Comparison of ENCODE assay signal across 23 mouse cellular contexts in genomic region chr5:97087746-97088145, GRCm38 (mm10). TPM values are rescaled to one million over a fixed set of nuclear protein-coding genes. Genes with fewer than 3 reads are reported as not detected.
DNase-seq lines count a peak whose midpoint lies in the region; ATAC-seq and TF ChIP-seq lines count a peak whose summit lies in the region.
"Had no signal": no experiment of that assay in that cellular context is flagged by ENCODE, and none has a peak within 500 bp of the region (broad histone marks: within the 10 kb centered on the region; RNA-seq: fewer than 3 reads in every experiment).

No protein-coding gene starts in this region.

- no peak for TF ChIP-seq CTCF in heart, postnatal 0 days (IDR thresholded peaks at IDR 0.05; ENCODE audit: low read depth)
- no peak for TF ChIP-seq CTCF in intestine, postnatal 0 days (IDR thresholded peaks at IDR 0.05; ENCODE audit: low read depth)

- H3K9me3 ChIP-seq in heart, embryonic 12.5 days (replicated peaks) = no peaks in the 10 kb centered on the region
- no peaks in the 10 kb centered on the region for H3K9me3 ChIP-seq in heart, embryonic 11.5 days (replicated peaks; ENCODE audit: control insufficient read depth, low read length)
- H3K9me3 ChIP-seq in heart, postnatal 0 days (replicated peaks; ENCODE audit: control insufficient read depth, low read length) = no peaks in the 10 kb centered on the region
- no peaks in the 10 kb centered on the region for H3K9me3 ChIP-seq in heart, embryonic 10.5 days
- no peaks in the 10 kb centered on the region for H3K9me3 ChIP-seq in ES-E14 (ENCODE audit: control insufficient read depth, insufficient read depth, low read depth, low read length)
- H3K9me3 ChIP-seq in intestine, postnatal 0 days (ENCODE audit: control insufficient read depth) = no peaks in the 10 kb centered on the region
- H3K9me3 ChIP-seq: liver, embryonic 12.5 days; midbrain, embryonic 10.5 days; midbrain, embryonic 15.5 days; stomach, embryonic 15.5 days had no signal

- peak overlapping the region; percentile 44 for H3K4me2 ChIP-seq in heart, embryonic 12.5 days
- H3K4me2 ChIP-seq in heart, embryonic 11.5 days = no peak overlapping the region
- peak overlapping the region; percentile 36; the same call in 1 of the 2 replicates for H3K4me2 ChIP-seq in heart, postnatal 0 days (ENCODE audit: low read depth, low read length)
- H3K4me2 ChIP-seq in intestine, postnatal 0 days (replicated peaks; ENCODE audit: low read depth) = no peak overlapping the region
- H3K4me2 ChIP-seq: hindbrain, embryonic 14.5 days; liver, embryonic 12.5 days; midbrain, embryonic 15.5 days; stomach, embryonic 15.5 days had no signal

- no peaks in the 10 kb centered on the region for H3K27me3 ChIP-seq in heart, embryonic 12.5 days (replicated peaks)
- no peaks in the 10 kb centered on the region for H3K27me3 ChIP-seq in heart, embryonic 11.5 days (ENCODE audit: control insufficient read depth, insufficient read depth, low read length)
- no peaks in the 10 kb centered on the region for H3K27me3 ChIP-seq in heart, postnatal 0 days (ENCODE audit: control insufficient read depth, insufficient read depth, low read length)
- H3K27me3 ChIP-seq in heart, embryonic 10.5 days (ENCODE audit: insufficient read depth, poor library complexity, severe bottlenecking) = no peaks in the 10 kb centered on the region
- no peaks in the 10 kb centered on the region for H3K27me3 ChIP-seq in intestine, postnatal 0 days (replicated peaks; ENCODE audit: control insufficient read depth, insufficient read depth, low read length)
- H3K27me3 ChIP-seq: CH12.LX; liver, embryonic 12.5 days; midbrain, embryonic 15.5 days; stomach, embryonic 15.5 days had no signal

- H3K4me3 ChIP-seq in heart, embryonic 12.5 days = no peak overlapping the region
- H3K4me3 ChIP-seq in heart, embryonic 11.5 days (ENCODE audit: low read depth, low read length) = no peak overlapping the region
- 0 out of 2 replicates have a peak overlapping the region, but pooled peaks have one; percentile 19 for H3K4me3 ChIP-seq in heart, postnatal 0 days (ENCODE audit: low read depth, low read length)
- H3K4me3 ChIP-seq in heart, embryonic 10.5 days = no peak overlapping the region
- H3K4me3 ChIP-seq in ES-E14 (ENCODE audit: insufficient read depth in 1 of 2, low read depth in 1 of 2, low read length in 2 of 2, poor library complexity in 1 of 2, severe bottlenecking in 1 of 2) = peak overlapping the region; percentile 41 to 51
- H3K4me3 ChIP-seq in intestine, postnatal 0 days (ENCODE audit: low read depth, low read length) = no peak overlapping the region
- H3K4me3 ChIP-seq: liver, embryonic 12.5 days; midbrain, embryonic 10.5 days; midbrain, embryonic 15.5 days; stomach, embryonic 15.5 days had no signal

- DNase-seq in cerebellum, postnatal 10 days = peak; percentile 15 to 23
- DNase-seq in heart, postnatal 0 days (ENCODE audit: low spot score) = no peak
- DNase-seq in heart, embryonic 10.5 days (ENCODE audit: low spot score) = no peak
- DNase-seq in ES-E14 (ENCODE audit: low read depth, low spot score) = no peak
- DNase-seq: adrenal gland, postnatal 14 days; cerebellum, adult 11-12 months; cerebellum, adult 9-11 months; gastrocnemius, postnatal 25 days; layer of hippocampus, adult 9-11 months; liver, postnatal 0 days; right cerebral cortex, postnatal 25 days; thymus, postnatal 25 days had no signal

- H3K27ac ChIP-seq in heart, embryonic 12.5 days (ENCODE audit: poor library complexity, severe bottlenecking) = no peak overlapping the region
- no peak overlapping the region for H3K27ac ChIP-seq in heart, embryonic 11.5 days (ENCODE audit: low read depth, low read length)
- 0 out of 2 replicates have a peak overlapping the region, but pooled peaks have one; percentile 4 for H3K27ac ChIP-seq in heart, postnatal 0 days (ENCODE audit: low read depth)
- no peak overlapping the region for H3K27ac ChIP-seq in heart, embryonic 10.5 days
- H3K27ac ChIP-seq in ES-E14 (ENCODE audit: insufficient read depth, low read depth, low read length, poor library complexity, severe bottlenecking) = no peak overlapping the region
- no peak overlapping the region for H3K27ac ChIP-seq in intestine, postnatal 0 days (ENCODE audit: low read depth, low read length)
- H3K27ac ChIP-seq: hindbrain, embryonic 14.5 days; liver, embryonic 12.5 days; midbrain, embryonic 10.5 days; midbrain, embryonic 15.5 days; stomach, embryonic 15.5 days had no signal

- 92% methylated on average over 16 of the region's 16 CpGs for WGBS in heart, embryonic 12.5 days
- 92% methylated on average over 16 of the region's 16 CpGs for WGBS in heart, embryonic 11.5 days (ENCODE audit: insufficient replicate concordance)
- WGBS in heart, postnatal 0 days = 90% methylated on average over 16 of the region's 16 CpGs
- WGBS in heart, embryonic 10.5 days = 93% methylated on average over 16 of the region's 16 CpGs
- 91% methylated on average over 16 of the region's 16 CpGs for WGBS in intestine, postnatal 0 days

- 0 out of 2 replicates have a peak overlapping the region, but pooled peaks have one; percentile 11 for H3K9ac ChIP-seq in heart, embryonic 12.5 days
- H3K9ac ChIP-seq in heart, embryonic 11.5 days (ENCODE audit: low read depth, low read length) = no peak overlapping the region
- no peak overlapping the region for H3K9ac ChIP-seq in heart, postnatal 0 days (replicated peaks; ENCODE audit: low read depth, low read length)
- H3K9ac ChIP-seq in ES-E14 (ENCODE audit: insufficient read depth, low read depth, low read length, poor library complexity, severe bottlenecking) = peak overlapping the region; percentile 19; the same call in 1 of the 2 replicates
- H3K9ac ChIP-seq in intestine, postnatal 0 days (ENCODE audit: low read depth, low read length) = no peak overlapping the region
- H3K9ac ChIP-seq: hindbrain, embryonic 14.5 days; liver, embryonic 12.5 days; liver, postnatal 0 days; midbrain, embryonic 15.5 days; stomach, embryonic 15.5 days had no signal

- no peak for TF ChIP-seq EP300 in heart, postnatal 0 days (IDR thresholded peaks at IDR 0.05; ENCODE audit: low read depth)

- peaks cover 6% of the 10 kb centered on the region; the same call in 1 of the 2 replicates for H3K4me1 ChIP-seq in heart, embryonic 12.5 days (replicated peaks)
- no peaks in the 10 kb centered on the region for H3K4me1 ChIP-seq in heart, embryonic 11.5 days (ENCODE audit: control insufficient read depth, insufficient read depth, low read length)
- no peaks in the 10 kb centered on the region for H3K4me1 ChIP-seq in heart, postnatal 0 days (ENCODE audit: control insufficient read depth, insufficient read depth)
- H3K4me1 ChIP-seq in heart, embryonic 10.5 days = 0 out of 2 replicates have a peak, but pooled peaks cover 3% of the 10 kb centered on the region
- peaks cover 0 to 6% of the 10 kb centered on the region in 2 experiments; a peak in 3 of 4 replicates for H3K4me1 ChIP-seq in ES-E14 (ENCODE audit: control insufficient read depth in 2 of 2, insufficient read depth in 2 of 2, low read length in 2 of 2, poor library complexity in 1 of 2)
- H3K4me1 ChIP-seq in intestine, postnatal 0 days (replicated peaks; ENCODE audit: control insufficient read depth, insufficient read depth, low read length) = no peaks in the 10 kb centered on the region
- H3K4me1 ChIP-seq: liver, embryonic 12.5 days; midbrain, embryonic 10.5 days; stomach, embryonic 15.5 days had no signal

- ATAC-seq in cerebellum, adult (ENCODE audit: insufficient number of reproducible peaks, low FRiP score, low TSS enrichment) = no peak
- ATAC-seq in heart, embryonic 12.5 days (ENCODE audit: insufficient number of reproducible peaks, low FRiP score) = no peak
- ATAC-seq in heart, embryonic 11.5 days (replicated peaks; ENCODE audit: insufficient number of reproducible peaks, low FRiP score, low TSS enrichment) = no peak
- ATAC-seq in heart, postnatal 0 days (ENCODE audit: insufficient read depth, low read depth) = no peak
- ATAC-seq in intestine, postnatal 0 days = no peak
- ATAC-seq: forebrain, embryonic 14.5 days; liver, embryonic 12.5 days; liver, postnatal 0 days; midbrain, embryonic 15.5 days had no signal

- in situ Hi-C loops in ES-E14 (cut with MboI; ENCODE audit: low sequenced_read_pairs in 2 of 2, unreplicated experiment in 2 of 2) = no loop called here

- peaks cover 25% of the 10 kb centered on the region for H3K36me3 ChIP-seq in heart, embryonic 12.5 days
- H3K36me3 ChIP-seq in heart, embryonic 11.5 days (ENCODE audit: control insufficient read depth, insufficient read depth, low read length) = peaks cover 4% of the 10 kb centered on the region; the same call in 1 of the 2 replicates
- peaks cover 32% of the 10 kb centered on the region for H3K36me3 ChIP-seq in heart, postnatal 0 days (replicated peaks; ENCODE audit: control insufficient read depth, insufficient read depth, low read length)
- peaks cover 21% of the 10 kb centered on the region for H3K36me3 ChIP-seq in heart, embryonic 10.5 days
- H3K36me3 ChIP-seq in ES-E14 (ENCODE audit: control insufficient read depth, insufficient read depth, low read length, poor library complexity, severe bottlenecking) = no peaks in the 10 kb centered on the region; the same call in 1 of the 2 replicates
- peaks cover 39% of the 10 kb centered on the region for H3K36me3 ChIP-seq in intestine, postnatal 0 days (ENCODE audit: control insufficient read depth, insufficient read depth)

TF ChIP-seq in ES-E14, 5 proteins besides CTCF, POLR2A, EP300 and RAD21:
- no peak for TF ChIP-seq HCFC1 (IDR thresholded peaks at IDR 0.05; ENCODE audit: borderline replicate concordance, insufficient read depth, low read length)
- TF ChIP-seq MAFK (IDR thresholded peaks at IDR 0.05; ENCODE audit: insufficient read depth, low read depth, low read length) = no peak
- TF ChIP-seq ZNF384 (IDR thresholded peaks at IDR 0.05; ENCODE audit: low read depth, low read length) = no peak
- TF ChIP-seq ZC3H11A (IDR thresholded peaks at IDR 0.05; ENCODE audit: borderline replicate concordance, low read depth, low read length) = no peak
- no peak for TF ChIP-seq CHD2 (IDR thresholded peaks at IDR 0.05; ENCODE audit: low read depth, low read length)

RNA-seq across cellular contexts. Expression of gene Paqr3, which starts 23.6 kb away (rescaled TPM):
- 1.9 and 2.5 TPM in 2 replicates for polyA plus RNA-seq in heart, embryonic 12.5 days (2016; fragmentation: Nextera tagmentation; extraction: Ambion mirVana)
- polyA plus RNA-seq in heart, embryonic 11.5 days (2014; fragmentation: Nextera tagmentation; extraction: Ambion mirVana) = 2.0 TPM in 2 replicates
- total RNA-seq in heart, postnatal 0 days (2014; rRNA removed; ENCODE audit: low replicate concordance) = 2.2 and 2.5 TPM in 2 replicates
- polyA plus RNA-seq in heart, postnatal 0 days (2015; fragmentation: Nextera tagmentation; extraction: Ambion mirVana) = 0.52 and 0.59 TPM in 2 replicates
- polyA plus RNA-seq in heart, embryonic 10.5 days (2016; fragmentation: Nextera tagmentation; extraction: Ambion mirVana) = 2.6 and 6.1 TPM in 2 replicates
- 10.0 and 13.1 TPM in 2 replicates for total RNA-seq in ES-E14 (2012; rRNA removed)
- polyA plus RNA-seq in intestine, postnatal 0 days (2015; fragmentation: Nextera tagmentation; extraction: Ambion mirVana) = 0.50 and 0.69 TPM in 2 replicates

Comparison
In these comparisons a context has a peak if more than half of its experiments do, and no peak if none do; other contexts are left out.
1. H3K4me2 ChIP-seq: peak in heart, embryonic 12.5 days (single experiment) and heart, postnatal 0 days (single experiment); none in heart, embryonic 11.5 days (single experiment) and intestine, postnatal 0 days (single experiment).
2. H3K4me3 ChIP-seq: peak in heart, postnatal 0 days (single experiment) and ES-E14 (2 of 2); none in heart, embryonic 12.5 days (single experiment), heart, embryonic 11.5 days (single experiment), heart, embryonic 10.5 days (single experiment) and intestine, postnatal 0 days (single experiment).
3. H3K9ac ChIP-seq: peak in heart, embryonic 12.5 days (single experiment) and ES-E14 (single experiment); none in heart, embryonic 11.5 days (single experiment), heart, postnatal 0 days (single experiment) and intestine, postnatal 0 days (single experiment).
4. DNase-seq: peak in cerebellum, postnatal 10 days (2 of 2); none in heart, postnatal 0 days (single experiment), heart, embryonic 10.5 days (single experiment) and ES-E14 (single experiment).